Mouse (Mus musculus) liver, adult 2 months (tissue): Measurements from ENCODE around the gene Sh3d21. TPM values are rescaled to one million over a fixed set of nuclear protein-coding genes. Genes with fewer than 3 reads are reported as not detected.

Source experiments
- DNase-seq: peaks from one replicate; pipeline ENCODE4 v3.0.0-alpha.2; 2011; ENCODE audit warnings: low read depth, low spot score; ENCODE audit errors: extremely low read depth
- H3K27ac ChIP-seq: fragments of 200-500 bp; replicated peaks from 2 replicates; pipeline ENCODE4 v1.5.1; 2012; ENCODE audit warnings: low read depth, mild to moderate bottlenecking, control low read depth, inconsistent platforms, low read length; ENCODE audit not compliant: insufficient read depth
- H3K27me3 ChIP-seq: fragments of 200-500 bp; 2 replicates; pipeline ENCODE4 v1.6.1; 2012; ENCODE audit warnings: mild to moderate bottlenecking, moderate library complexity, low read length, inconsistent platforms; ENCODE audit not compliant: control insufficient read depth, insufficient read depth
- H3K36me3 ChIP-seq: fragments of 200-500 bp; 2 replicates; pipeline ENCODE4 v1.6.1; 2012; ENCODE audit warnings: low read length, inconsistent platforms; ENCODE audit not compliant: control insufficient read depth, insufficient read depth
- H3K4me1 ChIP-seq: fragments of 200-500 bp; 2 replicates; pipeline ENCODE4 v1.6.1; 2011; ENCODE audit warnings: low read length; ENCODE audit not compliant: control insufficient read depth, insufficient read depth
- H3K4me3 ChIP-seq: fragments of 200-500 bp; 2 replicates; pipeline ENCODE4 v1.5.1; 2011; ENCODE audit warnings: low read depth, mild to moderate bottlenecking, control low read depth, low read length, moderate library complexity; ENCODE audit not compliant: insufficient read depth
- H3K79me2 ChIP-seq: fragments of 200-500 bp; 2 replicates; pipeline ENCODE4 v1.6.1; 2012; ENCODE audit warnings: inconsistent platforms, mild to moderate bottlenecking, low read length, moderate library complexity; ENCODE audit not compliant: control insufficient read depth, insufficient read depth
- H3K9ac ChIP-seq: fragments of 200-500 bp; 2 replicates; pipeline ENCODE4 v1.6.1; 2012; ENCODE audit warnings: low read depth, mild to moderate bottlenecking, control low read depth, inconsistent platforms, low read length
- CTCF ChIP-seq: fragments of 200-500 bp; IDR thresholded peaks from 2 replicates; pipeline ENCODE4 v1.5.1; 2011; ENCODE audit warnings: low read depth, low read length, control low read depth
- POLR2A ChIP-seq: fragments of 200-500 bp; IDR thresholded peaks from 2 replicates; pipeline ENCODE4 v1.6.1; 2011; ENCODE audit warnings: low read length, control low read depth; ENCODE audit not compliant: insufficient read depth; ENCODE audit errors: extremely low read depth
- WGBS: fragments of 180-500 bp; shearing (Covaris S2); methylation state at CpG from one replicate; pipeline ENCODE4 v1.1.7; 2018; 5-methylcytosine and 5-hydroxymethylcytosine counted together
- polyA plus RNA-seq: library from polyadenylated mRNA; depleted of rRNA; stranded (reverse); fragments of >200 nt; gene quantifications from 2 replicates; pipeline ENCODE4 v1.2.3, GENCODE M21; 2012
- total RNA-seq: library from RNA; depleted of rRNA; stranded (reverse); fragments of >200 nt; gene quantifications from 2 replicates; pipeline ENCODE4 v1.2.3, GENCODE M21; 2014

The Sh3d21 gene
- total and polyA plus RNA-seq, 2 experiments: 0.55 to 0.65 TPM

- peak overlapping the region; percentile 99 for H3K27ac ChIP-seq
- H3K79me2 ChIP-seq: peaks cover 48% of the 10 kb centered on the region; the same call in 1 of the 2 replicates
- no peaks in the 10 kb centered on the region for H3K36me3 ChIP-seq
- peaks cover 65% of the 10 kb centered on the region for H3K4me1 ChIP-seq
- TF ChIP-seq POLR2A (no peak), CTCF (no peak)
- H3K27me3 ChIP-seq: no peaks in the 10 kb centered on the region
- H3K9ac ChIP-seq: peak overlapping the region; percentile 52
- WGBS: 24% methylated on average over 10 of the region's 10 CpGs
- DNase-seq: peak; percentile 85
- H3K4me3 ChIP-seq: no peak overlapping the region
These were observed 53.5 kb downstream of the Sh3d21 start for GRCm38 (mm10) chr4:126109613-126110373.

- H3K9ac ChIP-seq: peak overlapping the region; percentile 76
- WGBS: 7% methylated on average over 8 of the region's 8 CpGs
- peak overlapping the region; percentile 51 for H3K4me3 ChIP-seq
- DNase-seq: peak; percentile 99
- H3K36me3 ChIP-seq: no peaks in the 10 kb centered on the region
- H3K79me2 ChIP-seq: peaks cover 45% of the 10 kb centered on the region; the same call in 1 of the 2 replicates
- peaks cover 54% of the 10 kb centered on the region for H3K4me1 ChIP-seq
- H3K27me3 ChIP-seq: no peaks in the 10 kb centered on the region
- TF ChIP-seq CTCF: no peak
- TF ChIP-seq POLR2A: no peak
- peak overlapping the region; percentile 99 for H3K27ac ChIP-seq
These were observed 55.1 kb downstream of the Sh3d21 start for GRCm38 (mm10) chr4:126108061-126108740.

- H3K4me1 ChIP-seq: peaks cover 45% of the 10 kb centered on the region
- 40% methylated on average over 7 of the region's 7 CpGs for WGBS
- no peak overlapping the region for H3K9ac ChIP-seq
- H3K27ac ChIP-seq: no peak overlapping the region
- no peaks in the 10 kb centered on the region for H3K27me3 ChIP-seq
- H3K79me2 ChIP-seq: peaks cover 32% of the 10 kb centered on the region; the same call in 1 of the 2 replicates
- TF ChIP-seq POLR2A (no peak), CTCF (no peak)
- no peak for DNase-seq
- no peaks in the 10 kb centered on the region for H3K36me3 ChIP-seq
- no peak overlapping the region for H3K4me3 ChIP-seq
These were observed 58.0 kb downstream of the Sh3d21 start for GRCm38 (mm10) chr4:126105131-126105783.

GRCm38 (mm10) chr4:126104261-126105075 is 58.8 kb downstream of the Sh3d21 start:
- Histone ChIP-seq H3K9ac (peak overlapping the region; percentile 89), H3K79me2 (peaks cover 30% of the 10 kb centered on the region; the same call in 1 of the 2 replicates), H3K4me1 (peaks cover 37% of the 10 kb centered on the region), H3K27ac (peak overlapping the region; percentile 83), H3K36me3 (no peaks in the 10 kb centered on the region), H3K27me3 (no peaks in the 10 kb centered on the region), H3K4me3 (peak overlapping the region; percentile 53)
- under 1% methylated on average over 34 of the region's 34 CpGs for WGBS
- TF ChIP-seq POLR2A (no peak; the same call in 1 of the 2 replicates), CTCF (no peak)
- DNase-seq: peak; percentile 82

- H3K4me3 ChIP-seq: peak within 1 kb of the TSS; percentile 53
- H3K27me3 ChIP-seq: no peaks in the 10 kb centered on the region
- WGBS: under 1% methylated on average over 34 of the region's 34 CpGs
- TF ChIP-seq POLR2A (peak; percentile 79), CTCF (peak; percentile 75)
- peak within 1 kb of the TSS; percentile 83 for H3K27ac ChIP-seq
- peaks cover 29% of the 10 kb centered on the region for H3K4me1 ChIP-seq
- peaks cover 25% of the 10 kb centered on the region; the same call in 1 of the 2 replicates for H3K79me2 ChIP-seq
- H3K9ac ChIP-seq: peak within 1 kb of the TSS; percentile 89
- no peaks in the 10 kb centered on the region for H3K36me3 ChIP-seq
- DNase-seq: peak; percentile 97
These were observed 59.7 kb downstream of the Sh3d21 start, which contains the start of gene Stk40 for GRCm38 (mm10) chr4:126103590-126104068. Gene Stk40, plus strand, starts transcription at chr4:126103957.
